Mouse (Mus musculus): Measurements from ENCODE around the gene Sirt4. TPM values are rescaled to one million over a fixed set of nuclear protein-coding genes. Genes with fewer than 3 reads are reported as not detected.
A peak's percentile ranks its signal among the peaks of the same experiment; 100 is the strongest.
"Not testable (repeated sequence)": the region's sequence is repeated elsewhere in the genome, so short reads cannot be mapped to it uniquely, and the experiment has no call there.

Sirt4 gene
- polyA plus RNA-seq, 1 experiment from 2014 or later = 24.7 TPM

GRCm38 (mm10) chr5:115513246-115513645, 28.7 kb upstream of the Sirt4 start:
- 94% methylated on average over 14 of the region's 14 CpGs for WGBS
- H3K4me2 ChIP-seq = no peak overlapping the region
- no peak overlapping the region for H3K9ac ChIP-seq
- H3K4me1 ChIP-seq = peaks cover 33% of the 10 kb centered on the region
- no peak for ATAC-seq
- no peak overlapping the region for H3K27ac ChIP-seq
- H3K9me3 ChIP-seq (replicated peaks) = no peaks in the 10 kb centered on the region
- H3K36me3 ChIP-seq (ENCODE audit: poor library complexity, severe bottlenecking) = no peaks in the 10 kb centered on the region
- H3K27me3 ChIP-seq = peaks cover 2% of the 10 kb centered on the region; the same call in 1 of the 2 replicates
- no peak overlapping the region for H3K4me3 ChIP-seq

- Histone ChIP-seq H3K4me2 (no peak overlapping the region), H3K27me3 (peaks cover 2% of the 10 kb centered on the region; the same call in 1 of the 2 replicates), H3K9ac (no peak overlapping the region), H3K36me3 (ENCODE audit: poor library complexity, severe bottlenecking) (no peaks in the 10 kb centered on the region), H3K4me3 (no peak overlapping the region), H3K9me3 (replicated peaks) (no peaks in the 10 kb centered on the region), H3K27ac (no peak overlapping the region), H3K4me1 (peaks cover 41% of the 10 kb centered on the region)
- no peak for ATAC-seq
- WGBS = 92% methylated on average over 7 of the region's 7 CpGs
These were observed 27.9 kb upstream of the Sirt4 start for GRCm38 (mm10) chr5:115512375-115512774.

GRCm38 (mm10) chr5:115509790-115510689, 25.5 kb upstream of the Sirt4 start:
- Histone ChIP-seq H3K9ac (peak overlapping the region; percentile 50; the same call in 1 of the 2 replicates), H3K36me3 (ENCODE audit: poor library complexity, severe bottlenecking) (no peaks in the 10 kb centered on the region), H3K9me3 (replicated peaks) (no peaks in the 10 kb centered on the region), H3K4me1 (peaks cover 42% of the 10 kb centered on the region), H3K4me2 (peak overlapping the region; percentile 88; the same call in 1 of the 2 replicates), H3K4me3 (no peak overlapping the region), H3K27me3 (peaks cover 2% of the 10 kb centered on the region; the same call in 1 of the 2 replicates), H3K27ac (no peak overlapping the region)
- ATAC-seq = no peak
- 63% methylated on average over 15 of the region's 15 CpGs for whole genome bisulfite sequencing

GRCm38 (mm10) chr5:115509321-115509761, 24.8 kb upstream of the Sirt4 start:
- H3K4me1 ChIP-seq = peaks cover 35% of the 10 kb centered on the region
- H3K27ac ChIP-seq = no peak overlapping the region
- 43% methylated on average over 15 of the region's 15 CpGs for WGBS
- no peaks in the 10 kb centered on the region for H3K36me3 ChIP-seq (ENCODE audit: poor library complexity, severe bottlenecking)
- ATAC-seq = no peak
- H3K4me3 ChIP-seq = no peak overlapping the region; the same call in 1 of the 2 replicates
- H3K27me3 ChIP-seq = peaks cover 2% of the 10 kb centered on the region; the same call in 1 of the 2 replicates
- H3K9me3 ChIP-seq (replicated peaks) = no peaks in the 10 kb centered on the region
- peak overlapping the region; percentile 88 for H3K4me2 ChIP-seq
- H3K9ac ChIP-seq = peak overlapping the region; percentile 50; the same call in 1 of the 2 replicates

- peak overlapping the region; percentile 87 for H3K4me3 ChIP-seq
These were observed 24.3 kb upstream of the Sirt4 start for GRCm38 (mm10) chr5:115508859-115509147.

GRCm38 (mm10) chr5:115507981-115508858, 23.7 kb upstream of the Sirt4 start:
- no peaks in the 10 kb centered on the region for H3K9me3 ChIP-seq (replicated peaks)
- peaks cover 2% of the 10 kb centered on the region; the same call in 1 of the 2 replicates for H3K27me3 ChIP-seq
- H3K27ac ChIP-seq = no peak overlapping the region
- H3K36me3 ChIP-seq (ENCODE audit: poor library complexity, severe bottlenecking) = no peaks in the 10 kb centered on the region
- H3K9ac ChIP-seq = peak overlapping the region; percentile 88
- H3K4me1 ChIP-seq = peaks cover 34% of the 10 kb centered on the region
- H3K4me2 ChIP-seq = peak overlapping the region; percentile 88
- WGBS = 44% methylated on average over 18 of the region's 18 CpGs
- peak overlapping the region; percentile 87 for H3K4me3 ChIP-seq
- no peak for ATAC-seq

More at GRCm38 (mm10) chr5:115508859-115509147, 24.3 kb upstream of the Sirt4 start:
- Histone ChIP-seq H3K4me2 (peak overlapping the region; percentile 88), H3K27me3 (peaks cover 2% of the 10 kb centered on the region; the same call in 1 of the 2 replicates), H3K36me3 (ENCODE audit: poor library complexity, severe bottlenecking) (no peaks in the 10 kb centered on the region), H3K4me1 (peaks cover 34% of the 10 kb centered on the region), H3K27ac (no peak overlapping the region), H3K9me3 (replicated peaks) (no peaks in the 10 kb centered on the region), H3K9ac (peak overlapping the region; percentile 50)
- ATAC-seq = no peak
- 37% methylated on average over 9 of the region's 10 CpGs for WGBS

- peaks cover 2% of the 10 kb centered on the region; the same call in 1 of the 2 replicates for H3K27me3 ChIP-seq
- peak overlapping the region; percentile 88 for H3K9ac ChIP-seq
- peak overlapping the region; percentile 87 for H3K4me3 ChIP-seq
- no peaks in the 10 kb centered on the region for H3K9me3 ChIP-seq (replicated peaks)
- H3K4me1 ChIP-seq = peaks cover 34% of the 10 kb centered on the region
- WGBS = 33% methylated on average over 12 of the region's 12 CpGs
- no peaks in the 10 kb centered on the region for H3K36me3 ChIP-seq (ENCODE audit: poor library complexity, severe bottlenecking)
- ATAC-seq = peak; percentile 5; the same call in 1 of the 2 replicates
- peak overlapping the region; percentile 88 for H3K4me2 ChIP-seq
- H3K27ac ChIP-seq = no peak overlapping the region
These were observed 22.9 kb upstream of the Sirt4 start for GRCm38 (mm10) chr5:115507267-115507980.

- WGBS = under 1% methylated on average over 65 of the region's 74 CpGs
- ATAC-seq = peak; percentile 88
- Histone ChIP-seq H3K36me3 (ENCODE audit: poor library complexity, severe bottlenecking) (no peaks in the 10 kb centered on the region), H3K4me2 (peak within 1 kb of the TSS; percentile 88), H3K27me3 (peaks cover 2% of the 10 kb centered on the region; the same call in 1 of the 2 replicates), H3K4me1 (peaks cover 34% of the 10 kb centered on the region), H3K4me3 (peak within 1 kb of the TSS; percentile 87), H3K9me3 (replicated peaks) (no peaks in the 10 kb centered on the region), H3K9ac (peak within 1 kb of the TSS; percentile 88), H3K27ac (no peak within 1 kb of the TSS)
These were observed 22.1 kb upstream of the Sirt4 start, which contains the start of gene Pxn for GRCm38 (mm10) chr5:115506454-115507201. Pxn (plus strand) TSS chr5:115506676.

GRCm38 (mm10) chr5:115505617-115506016, 21.1 kb upstream of the Sirt4 start:
- not testable (repeated sequence) for H3K27ac ChIP-seq; H3K4me3 ChIP-seq; ATAC-seq; H3K4me2 ChIP-seq; H3K27me3 ChIP-seq; H3K9ac ChIP-seq; H3K9me3 ChIP-seq (replicated peaks); H3K36me3 ChIP-seq (ENCODE audit: poor library complexity, severe bottlenecking)
- WGBS = 69% methylated on average over 4 of the region's 4 CpGs
- peaks cover 34% of the 10 kb centered on the region for H3K4me1 ChIP-seq

GRCm38 (mm10) chr5:115503035-115503434, 18.5 kb upstream of the Sirt4 start:
- WGBS = 61% methylated on average over 12 of the region's 12 CpGs
- Histone ChIP-seq H3K4me3 (no peak overlapping the region), H3K27ac (no peak overlapping the region), H3K27me3 (no peaks in the 10 kb centered on the region; the same call in 1 of the 2 replicates), H3K36me3 (ENCODE audit: poor library complexity, severe bottlenecking) (no peaks in the 10 kb centered on the region), H3K9ac (no peak overlapping the region), H3K4me1 (peaks cover 12% of the 10 kb centered on the region), H3K9me3 (replicated peaks) (no peaks in the 10 kb centered on the region), H3K4me2 (no peak overlapping the region)
- ATAC-seq = no peak
